Mouse (Mus musculus): Measurements from ENCODE around the gene Il18r1. TPM values are rescaled to one million over a fixed set of nuclear protein-coding genes. Genes with fewer than 3 reads are reported as not detected.

The Il18r1 gene
- polyA plus RNA-seq (2014; fragmentation: Nextera tagmentation; extraction: Ambion mirVana), result not detected in 2 replicates

- H3K27me3 ChIP-seq (ENCODE audit: control insufficient read depth, insufficient read depth, low read length), result no peaks in the 10 kb centered on the region
- H3K36me3 ChIP-seq (replicated peaks; ENCODE audit: control insufficient read depth, insufficient read depth), result no peaks in the 10 kb centered on the region
- ATAC-seq (ENCODE audit: low FRiP score) (no peak), DNase-seq (ENCODE audit: low spot score) (no peak)
- WGBS, result 49% methylated on average over 20 of the region's 20 CpGs
- H3K4me1 ChIP-seq (replicated peaks; ENCODE audit: control insufficient read depth, insufficient read depth, low read length), result no peaks in the 10 kb centered on the region
- no peak within 1 kb of the TSS for H3K9ac ChIP-seq
- H3K4me3 ChIP-seq (replicated peaks; ENCODE audit: low read length), result no peak within 1 kb of the TSS
- H3K9me3 ChIP-seq (ENCODE audit: control insufficient read depth, low read length), result no peaks in the 10 kb centered on the region
- H3K4me2 ChIP-seq (replicated peaks), result no peak within 1 kb of the TSS
- H3K27ac ChIP-seq, result no peak within 1 kb of the TSS
These were observed at the start of gene Il18r1 for GRCm38 (mm10) chr1:40465477-40466430. Gene Il18r1 (plus strand): TSS chr1:40465552.

- no peaks in the 10 kb centered on the region for H3K4me1 ChIP-seq (replicated peaks; ENCODE audit: control insufficient read depth, insufficient read depth, low read length)
- no peak overlapping the region for H3K27ac ChIP-seq
- H3K4me3 ChIP-seq (replicated peaks; ENCODE audit: low read length), result no peak overlapping the region
- no peak overlapping the region for H3K9ac ChIP-seq
- no peak for ATAC-seq (ENCODE audit: low FRiP score)
- H3K27me3 ChIP-seq (ENCODE audit: control insufficient read depth, insufficient read depth, low read length), result no peaks in the 10 kb centered on the region
- no peak overlapping the region for H3K4me2 ChIP-seq (replicated peaks)
- H3K9me3 ChIP-seq (ENCODE audit: control insufficient read depth, low read length), result no peaks in the 10 kb centered on the region
- no peaks in the 10 kb centered on the region for H3K36me3 ChIP-seq (replicated peaks; ENCODE audit: control insufficient read depth, insufficient read depth)
- 93% methylated on average over 2 of the region's 2 CpGs for WGBS
- no peak for DNase-seq (ENCODE audit: low spot score)
These were observed 48.3 kb upstream of the Il18r1 start for GRCm38 (mm10) chr1:40417034-40417433.

GRCm38 (mm10) chr1:40418512-40418911 is 46.8 kb upstream of the Il18r1 start:
- H3K4me1 ChIP-seq (replicated peaks; ENCODE audit: control insufficient read depth, insufficient read depth, low read length), result no peaks in the 10 kb centered on the region
- H3K36me3 ChIP-seq (replicated peaks; ENCODE audit: control insufficient read depth, insufficient read depth), result no peaks in the 10 kb centered on the region
- no peaks in the 10 kb centered on the region for H3K27me3 ChIP-seq (ENCODE audit: control insufficient read depth, insufficient read depth, low read length)
- DNase-seq (ENCODE audit: low spot score), result no peak
- H3K27ac ChIP-seq, result no peak overlapping the region
- no peak for ATAC-seq (ENCODE audit: low FRiP score)
- H3K4me2 ChIP-seq (replicated peaks), result no peak overlapping the region
- no peaks in the 10 kb centered on the region for H3K9me3 ChIP-seq (ENCODE audit: control insufficient read depth, low read length)
- no peak overlapping the region for H3K4me3 ChIP-seq (replicated peaks; ENCODE audit: low read length)
- 86% methylated on average over 5 of the region's 5 CpGs for WGBS
- H3K9ac ChIP-seq, result no peak overlapping the region

GRCm38 (mm10) chr1:40423892-40424291 is 41.5 kb upstream of the Il18r1 start:
- no peak for ATAC-seq (ENCODE audit: low FRiP score)

GRCm38 (mm10) chr1:40427270-40427669 is 38.1 kb upstream of the Il18r1 start:
- H3K4me3 ChIP-seq (replicated peaks; ENCODE audit: low read length), result no peak overlapping the region
- DNase-seq (ENCODE audit: low spot score), result no peak
- H3K9ac ChIP-seq, result no peak overlapping the region
- 95% methylated on average over 9 of the region's 9 CpGs for WGBS
- H3K9me3 ChIP-seq (ENCODE audit: control insufficient read depth, low read length), result no peaks in the 10 kb centered on the region
- H3K27me3 ChIP-seq (ENCODE audit: control insufficient read depth, insufficient read depth, low read length), result no peaks in the 10 kb centered on the region
- no peak for ATAC-seq (ENCODE audit: low FRiP score)
- no peaks in the 10 kb centered on the region for H3K36me3 ChIP-seq (replicated peaks; ENCODE audit: control insufficient read depth, insufficient read depth)
- H3K27ac ChIP-seq, result no peak overlapping the region
- H3K4me1 ChIP-seq (replicated peaks; ENCODE audit: control insufficient read depth, insufficient read depth, low read length), result no peaks in the 10 kb centered on the region
- no peak overlapping the region for H3K4me2 ChIP-seq (replicated peaks)

More at GRCm38 (mm10) chr1:40423892-40424291, 41.5 kb upstream of the Il18r1 start:
- Histone ChIP-seq H3K36me3 (replicated peaks; ENCODE audit: control insufficient read depth, insufficient read depth) (no peaks in the 10 kb centered on the region), H3K4me3 (replicated peaks; ENCODE audit: low read length) (no peak overlapping the region), H3K4me2 (replicated peaks) (no peak overlapping the region), H3K9ac (no peak overlapping the region), H3K27ac (no peak overlapping the region), H3K4me1 (replicated peaks; ENCODE audit: control insufficient read depth, insufficient read depth, low read length) (no peaks in the 10 kb centered on the region), H3K27me3 (ENCODE audit: control insufficient read depth, insufficient read depth, low read length) (no peaks in the 10 kb centered on the region), H3K9me3 (ENCODE audit: control insufficient read depth, low read length) (no peaks in the 10 kb centered on the region)
- WGBS, result 88% methylated on average over 6 of the region's 6 CpGs
- no peak for DNase-seq (ENCODE audit: low spot score)

- Histone ChIP-seq H3K9me3 (ENCODE audit: control insufficient read depth, low read length) (no peaks in the 10 kb centered on the region), H3K9ac (no peak overlapping the region), H3K4me1 (replicated peaks; ENCODE audit: control insufficient read depth, insufficient read depth, low read length) (no peaks in the 10 kb centered on the region), H3K4me3 (replicated peaks; ENCODE audit: low read length) (no peak overlapping the region), H3K27ac (no peak overlapping the region), H3K27me3 (ENCODE audit: control insufficient read depth, insufficient read depth, low read length) (no peaks in the 10 kb centered on the region), H3K36me3 (replicated peaks; ENCODE audit: control insufficient read depth, insufficient read depth) (no peaks in the 10 kb centered on the region), H3K4me2 (replicated peaks) (no peak overlapping the region)
- no peak for DNase-seq (ENCODE audit: low spot score)
- 82% methylated on average over 1 of the region's 1 CpGs for WGBS
- no peak for ATAC-seq (ENCODE audit: low FRiP score)
These were observed 37.5 kb upstream of the Il18r1 start for GRCm38 (mm10) chr1:40427901-40428300.

GRCm38 (mm10) chr1:40428910-40429675 is 36.3 kb upstream of the Il18r1 start, which contains the start of gene Il1rl1:
Gene Il1rl1 (plus strand): TSS chr1:40429570.
- ATAC-seq (ENCODE audit: low FRiP score), result no peak
- no peak within 1 kb of the TSS for H3K4me3 ChIP-seq (replicated peaks; ENCODE audit: low read length)

GRCm38 (mm10) chr1:40430143-40430834 is 35.1 kb upstream of the Il18r1 start:
- H3K27ac ChIP-seq, result no peak overlapping the region
- H3K27me3 ChIP-seq (ENCODE audit: control insufficient read depth, insufficient read depth, low read length), result no peaks in the 10 kb centered on the region
- no peaks in the 10 kb centered on the region for H3K36me3 ChIP-seq (replicated peaks; ENCODE audit: control insufficient read depth, insufficient read depth)
- no peaks in the 10 kb centered on the region for H3K9me3 ChIP-seq (ENCODE audit: control insufficient read depth, low read length)
- no peak overlapping the region for H3K9ac ChIP-seq
- DNase-seq (ENCODE audit: low spot score) (no peak), ATAC-seq (ENCODE audit: low FRiP score) (no peak)
- H3K4me2 ChIP-seq (replicated peaks), result no peak overlapping the region
- H3K4me3 ChIP-seq (replicated peaks; ENCODE audit: low read length), result no peak overlapping the region
- WGBS, result 85% methylated on average over 4 of the region's 4 CpGs
- no peaks in the 10 kb centered on the region for H3K4me1 ChIP-seq (replicated peaks; ENCODE audit: control insufficient read depth, insufficient read depth, low read length)

More at GRCm38 (mm10) chr1:40428910-40429675, 36.3 kb upstream of the Il18r1 start, which contains the start of gene Il1rl1:
- no peaks in the 10 kb centered on the region for H3K36me3 ChIP-seq (replicated peaks; ENCODE audit: control insufficient read depth, insufficient read depth)
- H3K27me3 ChIP-seq (ENCODE audit: control insufficient read depth, insufficient read depth, low read length), result no peaks in the 10 kb centered on the region
- no peak within 1 kb of the TSS for H3K9ac ChIP-seq
- H3K4me2 ChIP-seq (replicated peaks), result no peak within 1 kb of the TSS
- H3K9me3 ChIP-seq (ENCODE audit: control insufficient read depth, low read length), result no peaks in the 10 kb centered on the region
- no peak for DNase-seq (ENCODE audit: low spot score)
- H3K27ac ChIP-seq, result no peak within 1 kb of the TSS
- 84% methylated on average over 5 of the region's 5 CpGs for WGBS
- no peaks in the 10 kb centered on the region for H3K4me1 ChIP-seq (replicated peaks; ENCODE audit: control insufficient read depth, insufficient read depth, low read length)

- Histone ChIP-seq H3K4me2 (replicated peaks) (no peak overlapping the region), H3K36me3 (replicated peaks; ENCODE audit: control insufficient read depth, insufficient read depth) (no peaks in the 10 kb centered on the region), H3K9me3 (ENCODE audit: control insufficient read depth, low read length) (no peaks in the 10 kb centered on the region), H3K27ac (no peak overlapping the region), H3K9ac (no peak overlapping the region), H3K4me3 (replicated peaks; ENCODE audit: low read length) (no peak overlapping the region), H3K27me3 (ENCODE audit: control insufficient read depth, insufficient read depth, low read length) (no peaks in the 10 kb centered on the region), H3K4me1 (replicated peaks; ENCODE audit: control insufficient read depth, insufficient read depth, low read length) (no peaks in the 10 kb centered on the region)
- no peak for ATAC-seq (ENCODE audit: low FRiP score)
- 96% methylated on average over 2 of the region's 2 CpGs for WGBS
- no peak for DNase-seq (ENCODE audit: low spot score)
These were observed 33.2 kb upstream of the Il18r1 start for GRCm38 (mm10) chr1:40432169-40432568.

All from hindbrain, embryonic 14.5 days (tissue).